Comparison of ENCODE assay signal across 11 mouse cellular contexts in genomic region chr4:98435641-98436457, GRCm38 (mm10). TPM values are rescaled to one million over a fixed set of nuclear protein-coding genes. Genes with fewer than 3 reads are reported as not detected.
DNase-seq lines count a peak whose midpoint lies in the region; ATAC-seq and TF ChIP-seq lines count a peak whose summit lies in the region.
"Had no signal": no experiment of that assay in that cellular context is flagged by ENCODE, and none has a peak within 500 bp of the region (broad histone marks: within the 10 kb centered on the region; RNA-seq: fewer than 3 reads in every experiment).

No protein-coding gene starts in this region.

- WGBS in spleen, adult 2 months = 67% methylated on average over 10 of the region's 10 CpGs

- H3K4me1 ChIP-seq in spleen, adult 2 months (ENCODE audit: control insufficient read depth, insufficient read depth, insufficient read length) = peaks cover 11% of the 10 kb centered on the region

- no peak for TF ChIP-seq POLR2A in spleen, adult 2 months (IDR thresholded peaks at IDR 0.05; ENCODE audit: low read depth, low read length)

- peak; percentile 64 for ATAC-seq in megakaryocyte-erythroid progenitor cell, adult 5-6 weeks (replicated peaks; ENCODE audit: low FRiP score, low TSS enrichment, poor library complexity, severe bottlenecking)

- no peak for TF ChIP-seq CTCF in spleen, adult 2 months (IDR thresholded peaks at IDR 0.05; ENCODE audit: extremely low read depth, insufficient read depth, insufficient read length, insufficient replicate concordance)

- H3K27ac ChIP-seq in spleen, adult 2 months (ENCODE audit: insufficient read depth, low read length) = peak overlapping the region; percentile 86
- H3K27ac ChIP-seq: hindbrain, embryonic 12.5 days; liver, embryonic 14.5 days had no signal

- peak; percentile 4 to 7 for DNase-seq in spleen, adult 2 months (ENCODE audit: low read depth in 1 of 2, low spot score in 2 of 2)
- no peak for DNase-seq in spleen, postnatal 14 days (ENCODE audit: low spot score in 2 of 2)
- DNase-seq in T-cell, adult 2 months (ENCODE audit: low spot score) = peak; percentile 67
- DNase-seq in thymus, postnatal 25 days = peak; percentile 58
- DNase-seq in adrenal gland, postnatal 10 days = no peak
- no peak for DNase-seq in cerebellum, adult 11-12 months
- DNase-seq in ovary, postnatal 14 days (ENCODE audit: low spot score) = no peak
- DNase-seq: midbrain, embryonic 14.5 days had no signal

- no peaks in the 10 kb centered on the region for H3K27me3 ChIP-seq in spleen, adult 2 months (ENCODE audit: control insufficient read depth, insufficient read depth, low read length)
- H3K27me3 ChIP-seq: hindbrain, embryonic 12.5 days had no signal

- no peaks in the 10 kb centered on the region for H3K36me3 ChIP-seq in spleen, adult 2 months (ENCODE audit: control insufficient read depth, insufficient read depth, low read length)

- H3K4me3 ChIP-seq in spleen, adult 2 months (ENCODE audit: extremely low read depth, insufficient read depth, insufficient read length) = no peak overlapping the region
- H3K4me3 ChIP-seq: hindbrain, embryonic 12.5 days had no signal

RNA-seq across cellular contexts. Expression of gene Patj, which starts 40.3 kb away (rescaled TPM):
- polyA plus RNA-seq in spleen, adult 2 months (2012; rRNA removed) = 4.9 TPM in 2 replicates
- 8.2 and 22.5 TPM in 2 replicates for total RNA-seq in megakaryocyte-erythroid progenitor cell, adult 5-6 weeks (2014; fragmentation: Nextera tagmentation)
- 3.3 and 3.4 TPM in 2 replicates for total RNA-seq in megakaryocyte-erythroid progenitor cell, adult 5-6 weeks (2017)
- total RNA-seq in adrenal gland, postnatal 10 days (2021) = 1 to 10 TPM; 6.6 to 7.7 TPM

RNA-seq across cellular contexts. Expression of gene Tm2d1, which starts 52.7 kb away (rescaled TPM):
- 4.0 and 7.6 TPM in 2 replicates for polyA plus RNA-seq in spleen, adult 2 months (2012; rRNA removed)
- 22.4 and 26.2 TPM in 2 replicates for total RNA-seq in megakaryocyte-erythroid progenitor cell, adult 5-6 weeks (2014; fragmentation: Nextera tagmentation)
- total RNA-seq in megakaryocyte-erythroid progenitor cell, adult 5-6 weeks (2017) = 21.8 and 22.9 TPM in 2 replicates
- 10 to 100 TPM; 36.1 to 37.2 TPM for total RNA-seq in adrenal gland, postnatal 10 days (2021)

Comparison
In these comparisons a context has a peak if more than half of its experiments do, and no peak if none do; other contexts are left out.
1. DNase-seq: peak in spleen, adult 2 months (2 of 2), T-cell, adult 2 months (single experiment) and thymus, postnatal 25 days (single experiment); none in spleen, postnatal 14 days (0 of 2), adrenal gland, postnatal 10 days (single experiment), cerebellum, adult 11-12 months (single experiment) and ovary, postnatal 14 days (single experiment).